Mouse (Mus musculus) fat pad, adult 2 months (tissue): Measurements from ENCODE around the gene Ift122.
"Not testable (repeated sequence)": the region's sequence is repeated elsewhere in the genome, so short reads cannot be mapped to it uniquely, and the experiment has no call there.

Experiments
- DNase-seq: peaks from one replicate; pipeline ENCODE4 v3.0.0-alpha.2; 2011; ENCODE audit warnings: low read depth, low spot score; ENCODE audit errors: extremely low read depth

Ift122 gene

GRCm38 (mm10) chr6:115845006-115845405, 8.3 kb upstream of the Ift122 start:
- DNase-seq = no peak

DNA sequence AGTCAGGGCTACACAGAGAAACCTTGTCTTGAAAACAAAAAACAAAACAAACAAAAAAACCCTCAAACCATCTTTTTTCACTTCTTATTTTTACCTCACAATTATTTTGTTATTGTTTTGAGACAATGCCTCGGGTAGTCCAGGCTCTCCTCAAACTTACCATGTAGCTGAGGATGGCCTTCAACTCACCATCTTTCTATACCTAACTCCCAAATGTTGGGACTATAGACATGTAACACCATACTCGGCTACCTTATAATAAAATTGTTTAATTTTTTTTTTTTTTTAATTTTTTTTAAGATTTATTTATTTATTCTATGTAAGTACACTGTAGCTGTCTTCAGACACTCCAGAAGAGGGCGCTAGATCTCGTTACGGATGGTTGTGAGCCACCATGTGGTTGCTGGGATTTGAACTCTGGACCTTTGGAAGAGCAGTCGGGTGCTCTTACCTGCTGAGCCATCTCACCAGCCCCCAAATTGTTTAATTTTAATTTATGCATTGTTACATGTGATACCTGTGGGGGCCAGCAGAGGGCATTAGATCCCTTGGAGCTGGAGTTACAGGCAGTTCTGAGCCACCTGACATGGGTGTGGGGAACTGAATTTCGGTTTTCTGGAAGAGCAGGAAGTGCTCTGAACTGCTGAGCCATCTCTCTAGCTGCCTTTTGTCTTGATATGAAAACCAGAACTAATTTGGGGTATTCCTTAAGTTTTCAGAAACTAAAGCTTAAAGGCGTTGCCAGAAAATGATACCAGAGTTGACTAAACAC, 6.4 kb upstream of the Ift122 start:
- no peak for DNase-seq

DNA sequence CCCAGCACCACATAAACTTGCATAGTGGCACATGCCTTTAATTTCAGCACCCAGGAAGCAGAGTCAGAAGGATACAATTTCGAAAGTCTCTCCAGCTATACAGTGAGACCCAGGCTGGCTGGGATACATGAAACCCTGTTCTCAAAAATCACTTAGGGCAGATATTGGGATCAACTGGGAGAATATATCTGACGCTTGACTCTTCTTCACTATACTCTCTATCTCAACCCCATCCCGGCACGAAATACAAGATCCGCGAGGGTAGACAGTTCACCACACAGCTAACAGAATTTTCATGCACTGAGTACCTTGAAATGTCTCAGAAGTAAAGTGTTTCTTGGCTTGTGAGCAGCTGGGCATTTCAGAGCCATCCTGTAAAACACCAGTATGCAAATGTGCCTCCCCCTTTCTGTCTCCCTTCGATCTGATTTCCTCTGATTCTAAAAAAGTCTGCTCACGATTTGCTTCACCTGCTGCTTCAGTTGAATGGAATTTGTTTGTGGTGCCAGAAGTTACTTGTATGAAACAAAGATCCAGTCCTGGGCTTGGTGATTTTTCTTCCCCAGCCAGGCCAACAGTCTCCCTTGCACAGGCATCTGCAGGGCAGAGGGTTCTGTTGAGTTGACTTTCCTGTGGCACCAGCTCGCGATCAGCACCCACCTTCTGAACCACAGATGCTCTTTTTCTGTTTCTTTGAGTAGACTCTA, 4.5 kb upstream of the Ift122 start:
- no peak for DNase-seq

- DNase-seq = no peak
These were observed 702 bp upstream of the Ift122 start for GRCm38 (mm10) chr6:115852446-115853090.

DNA sequence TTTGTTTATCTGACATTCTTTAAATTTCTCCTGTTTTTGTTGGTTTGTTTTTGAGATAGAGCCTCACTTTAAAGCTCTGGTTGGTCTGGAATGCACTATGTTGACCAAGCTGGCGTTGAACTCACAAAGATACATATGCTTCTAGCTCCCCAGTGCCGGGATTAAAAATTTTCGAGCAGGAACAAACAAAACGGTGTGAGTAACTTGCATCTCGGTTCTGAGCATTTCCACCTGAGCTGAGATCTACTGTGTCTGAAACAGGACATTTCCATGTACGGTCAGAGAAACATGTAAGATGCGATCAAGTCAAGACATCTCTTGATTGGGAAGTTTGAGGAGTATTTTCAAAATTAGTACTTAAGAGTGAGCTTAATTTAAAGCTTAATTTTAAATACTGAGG, 715 bp downstream of the Ift122 start:
- no peak for DNase-seq

- DNase-seq = no peak
These were observed 1.2 kb downstream of the Ift122 start for GRCm38 (mm10) chr6:115854432-115854831.

DNA sequence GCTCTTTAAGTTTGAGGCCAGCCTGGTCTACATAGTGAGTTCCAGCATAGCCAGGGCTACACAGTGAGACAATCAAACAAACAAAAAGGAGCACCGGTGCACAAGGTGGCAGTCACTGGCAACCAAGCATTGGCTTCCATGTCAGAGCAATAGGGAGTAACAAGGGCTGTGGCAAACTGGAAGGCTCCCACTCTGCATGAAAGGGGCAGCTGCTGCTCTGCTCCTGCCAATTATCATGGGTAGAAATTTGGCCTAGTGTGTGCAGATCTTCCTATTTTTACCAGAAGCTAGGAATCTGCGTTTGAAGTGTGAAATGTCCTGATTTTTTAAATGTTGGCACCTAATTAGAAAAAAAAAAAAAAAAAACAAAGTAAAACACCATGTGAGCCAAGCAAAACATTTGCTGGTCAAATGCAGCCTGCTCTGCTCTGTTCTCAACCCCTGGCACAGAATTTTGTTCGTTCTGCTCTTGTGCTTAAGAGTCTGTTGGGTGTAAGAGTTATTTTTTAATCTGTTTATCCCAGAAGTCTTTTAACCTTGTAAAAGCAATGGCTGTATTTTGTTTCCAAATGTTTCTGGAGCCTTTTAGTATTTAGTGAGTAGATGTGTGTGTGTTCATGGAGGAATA, 2.6 kb downstream of the Ift122 start:
- DNase-seq = no peak

- DNase-seq = no peak
These were observed 3.1 kb downstream of the Ift122 start for GRCm38 (mm10) chr6:115856361-115856745.

DNA sequence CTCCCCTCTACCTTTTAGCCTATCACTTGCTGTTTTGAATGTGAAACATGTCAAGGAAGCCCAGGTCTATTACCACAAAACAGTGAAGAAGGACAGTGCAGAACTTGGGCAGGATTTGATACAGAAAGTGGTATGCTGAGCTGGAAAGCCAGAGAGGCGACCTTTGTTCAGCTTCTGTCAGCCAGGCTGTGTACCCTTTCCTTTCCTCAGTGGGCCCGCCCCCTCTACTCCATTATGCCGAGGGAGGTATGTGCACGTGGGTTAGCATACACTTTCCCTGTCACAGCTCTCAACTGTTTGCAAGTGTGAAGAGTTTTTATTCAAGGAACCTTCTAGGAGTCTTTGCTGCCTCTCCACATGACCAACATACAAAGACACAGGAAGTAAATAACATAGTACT, 6.0 kb downstream of the Ift122 start:
- no peak for DNase-seq

DNA sequence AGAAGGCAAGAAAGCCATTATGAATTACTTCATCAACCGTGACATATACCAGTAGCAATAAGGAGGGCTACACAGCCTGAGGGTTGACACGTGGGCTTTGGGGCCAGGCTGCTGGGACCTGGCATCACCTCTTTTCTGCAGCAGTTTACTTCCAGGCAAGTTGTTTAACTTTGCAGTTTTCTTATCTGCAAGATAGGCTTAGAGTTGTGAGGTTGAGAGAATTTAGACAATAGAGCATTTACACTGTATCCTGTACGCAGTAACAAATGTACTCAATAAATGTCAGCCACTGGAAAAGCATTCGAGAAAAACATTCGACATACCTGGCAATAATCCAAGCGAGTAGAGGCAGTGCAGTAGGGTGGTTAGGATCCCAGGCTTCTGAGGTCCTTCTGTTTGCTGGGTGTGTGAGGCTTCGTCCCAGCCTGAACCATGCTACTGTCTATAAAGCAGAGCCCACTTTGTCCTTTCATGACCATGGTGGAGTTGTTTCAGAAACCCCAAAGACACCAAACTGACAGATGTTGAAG, 6.8 kb downstream of the Ift122 start:
- no peak for DNase-seq

GRCm38 (mm10) chr6:115863340-115863841, 10.1 kb downstream of the Ift122 start:
- DNase-seq = no peak

- DNase-seq = no peak
These were observed 12.0 kb downstream of the Ift122 start for GRCm38 (mm10) chr6:115865246-115865645.

GRCm38 (mm10) chr6:115867157-115867556, 13.9 kb downstream of the Ift122 start:
- DNase-seq = not testable (repeated sequence)

- DNase-seq = not testable (repeated sequence)
These were observed 18.0 kb downstream of the Ift122 start for GRCm38 (mm10) chr6:115871318-115871717.

DNA sequence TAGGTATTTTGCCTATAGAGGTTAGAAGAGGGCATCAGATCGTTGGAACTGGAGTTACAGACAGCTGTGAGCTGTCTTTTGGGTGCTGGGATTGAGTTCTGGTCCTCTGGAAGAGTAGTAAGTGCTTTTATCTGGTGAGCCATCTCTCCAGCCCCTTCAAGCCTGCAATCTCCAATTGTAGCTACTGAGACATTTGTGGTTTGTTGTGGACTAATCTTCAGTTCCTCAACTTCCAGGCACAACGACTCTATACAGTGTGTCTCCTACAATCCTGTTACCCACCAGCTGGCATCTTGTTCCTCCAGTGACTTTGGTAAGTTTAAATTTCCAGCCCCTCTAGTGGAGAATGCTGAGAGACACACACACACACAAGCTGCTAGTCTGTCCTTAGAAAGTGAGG, 24.0 kb downstream of the Ift122 start:
- no peak for DNase-seq

DNA sequence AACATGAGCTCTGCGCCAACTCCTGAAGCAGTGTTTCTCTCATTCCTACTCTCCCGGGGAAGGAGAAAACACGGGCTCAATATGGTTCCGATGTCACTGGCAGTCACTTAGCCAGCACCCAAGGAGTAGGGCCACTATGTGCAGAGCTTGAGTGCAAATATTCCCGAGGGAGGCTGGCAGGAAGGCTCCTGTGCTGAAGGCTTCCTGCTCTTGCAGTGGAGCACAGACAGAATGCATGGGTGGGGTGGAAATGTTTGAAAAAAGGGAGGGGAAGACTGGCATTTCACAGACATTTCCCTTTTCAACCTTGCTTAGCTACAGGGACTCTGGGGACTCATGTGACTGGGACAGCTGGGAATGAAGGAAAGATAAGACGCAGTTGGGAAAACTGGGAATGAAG, 25.4 kb downstream of the Ift122 start:
- DNase-seq = no peak

- no peak for DNase-seq
These were observed 26.5 kb downstream of the Ift122 start for GRCm38 (mm10) chr6:115879736-115880135.

DNA sequence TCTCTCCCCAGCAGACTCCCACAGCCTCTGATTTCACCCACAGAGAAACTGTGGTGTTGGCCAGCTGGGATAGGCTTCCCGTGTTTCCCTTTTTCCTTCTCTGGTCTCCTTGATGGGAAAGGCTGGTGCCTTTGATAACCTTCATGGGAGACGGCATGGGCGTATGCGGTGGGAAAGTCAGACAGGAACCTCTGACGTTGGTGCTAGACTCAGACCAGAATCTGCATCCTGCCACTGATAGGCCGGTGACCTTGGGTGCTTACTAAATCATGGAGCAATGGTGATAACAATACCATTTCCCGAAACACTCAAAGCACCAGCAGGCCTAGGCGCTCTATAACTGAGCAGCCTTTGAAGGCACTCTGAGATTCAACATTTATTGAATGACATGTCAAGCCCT, 27.5 kb downstream of the Ift122 start:
- DNase-seq = no peak

GRCm38 (mm10) chr6:115884018-115884417, 30.7 kb downstream of the Ift122 start:
- no peak for DNase-seq

DNA sequence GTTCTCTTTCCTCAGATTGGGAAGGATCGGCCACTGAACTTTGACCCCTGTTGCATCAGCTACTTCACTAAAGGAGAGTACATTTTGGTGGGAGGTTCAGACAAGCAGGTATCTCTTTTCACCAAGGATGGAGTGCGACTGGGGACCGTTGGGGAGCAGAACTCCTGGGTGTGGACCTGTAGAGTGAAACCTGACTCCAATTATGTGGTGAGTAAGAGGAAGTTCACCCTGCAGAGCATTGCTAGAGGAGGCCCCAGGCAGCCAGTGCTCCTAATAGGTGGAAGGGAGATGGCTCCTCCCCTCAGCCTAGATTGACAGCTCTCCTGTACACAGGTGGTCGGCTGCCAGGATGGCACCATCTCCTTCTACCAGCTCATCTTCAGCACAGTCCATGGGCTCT, 33.6 kb downstream of the Ift122 start:
- no peak for DNase-seq

GRCm38 (mm10) chr6:115888296-115888695, 35.0 kb downstream of the Ift122 start:
- DNase-seq = no peak
